Mouse (Mus musculus) ES-E14 (cell line): ENCODE results near the gene Ctsf.

Experiments
- CHD2 ChIP-seq: IDR thresholded peaks from 2 replicates; pipeline ENCODE4 v1.6.1; 2014; ENCODE audit warnings: mild to moderate bottlenecking, low read depth, low read length, inconsistent platforms
- ZC3H11A ChIP-seq: IDR thresholded peaks from 2 replicates; pipeline ENCODE4 v1.6.1; 2012; ENCODE audit warnings: low read depth, mild to moderate bottlenecking, inconsistent platforms, low read length, borderline replicate concordance

DNA sequence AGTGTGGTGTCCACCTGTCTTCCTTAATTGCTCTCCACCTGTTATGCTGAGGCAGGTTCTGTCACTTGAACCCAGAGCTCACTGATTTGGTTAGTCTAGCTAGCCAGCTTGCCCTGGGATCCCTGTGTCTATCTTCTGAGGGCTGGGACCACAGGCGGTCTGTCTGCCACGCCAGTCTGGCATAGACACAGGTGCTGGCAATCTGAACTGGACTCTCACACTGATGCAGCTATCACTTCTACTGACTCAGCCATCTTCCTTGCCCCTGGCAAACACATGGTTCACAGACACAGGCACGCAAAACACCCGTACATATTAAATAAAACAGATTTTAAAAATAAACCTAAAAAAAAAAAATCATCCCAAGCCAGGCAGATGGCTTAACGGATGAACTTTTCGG is 17.9 kb upstream of the Ctsf start:
- TF ChIP-seq ZC3H11A (no peak), CHD2 (no peak)
